Mouse (Mus musculus) adrenal gland, postnatal 10 days (tissue): Measurements from ENCODE around the gene Rpl28. TPM values are rescaled to one million over a fixed set of nuclear protein-coding genes. Genes with fewer than 3 reads are reported as not detected.

Experiments used
- DNase-seq: peaks from one replicate; pipeline ENCODE4 v3.0.0; 2021; ENCODE audit warnings: mixed read lengths
- long read RNA-seq, 2 experiments: library from polyadenylated mRNA; stranded (forward); transcript quantifications; one replicate each; pipeline ENCODE4 v2.0.0; 2021
- total RNA-seq, 2 experiments: library from RNA; stranded (reverse); gene quantifications; 2 replicates each; pipeline ENCODE4 v1.2.3; 2021

Rpl28 gene
- 1,000 to 10,000 TPM; 1,057 to 1,113 TPM for total RNA-seq
- long read RNA-seq, experiment 1, transcript Rpl28-202 (4 exons, 772 nt), result minor isoform, 29 of 282 reads
- long read RNA-seq, experiment 1, transcript Rpl28-204 (2 exons, 478 nt), result minor isoform, 5 of 282 reads
- long read RNA-seq, experiment 1, transcript Rpl28-201 (5 exons, 1,106 nt), result major isoform, 235 of 282 reads
- long read RNA-seq, experiment 1, partial matches to known transcripts, result 12 of 282 reads
- long read RNA-seq, experiment 1, other reads (novel, unspliced or antisense), result 1 of 282 reads
- long read RNA-seq, experiment 2, transcript Rpl28-201 (5 exons, 1,106 nt), result major isoform, 156 of 221 reads
- long read RNA-seq, experiment 2, transcript Rpl28-202 (4 exons, 772 nt), result minor isoform, 44 of 221 reads
- long read RNA-seq, experiment 2, partial matches to known transcripts, result 17 of 221 reads
- long read RNA-seq, experiment 2, other reads (novel, unspliced or antisense), result 3 of 221 reads

- peak; percentile 95 for DNase-seq
Observed at GRCm38 (mm10) chr7:4792278-4793212, at the start of gene Rpl28. Gene Rpl28 (plus strand): TSS chr7:4792874.

- DNase-seq, result no peak
Observed at GRCm38 (mm10) chr7:4743354-4743753, 49.3 kb upstream of the Rpl28 start.

GRCm38 (mm10) chr7:4744886-4745285 lies 47.8 kb upstream of the Rpl28 start:
- no peak for DNase-seq

GRCm38 (mm10) chr7:4746326-4746980 lies 46.2 kb upstream of the Rpl28 start:
- no peak for DNase-seq

- DNase-seq, result no peak
Observed at GRCm38 (mm10) chr7:4747156-4747899, 45.3 kb upstream of the Rpl28 start.

GRCm38 (mm10) chr7:4748321-4748720 lies 44.4 kb upstream of the Rpl28 start:
- no peak for DNase-seq

- DNase-seq, result no peak
Observed at GRCm38 (mm10) chr7:4749169-4749568, 43.5 kb upstream of the Rpl28 start.

- DNase-seq, result peak; percentile 80
Observed at GRCm38 (mm10) chr7:4751971-4752820, 40.5 kb upstream of the Rpl28 start.

GRCm38 (mm10) chr7:4752821-4753570 lies 39.7 kb upstream of the Rpl28 start, which contains the start of gene Cox6b2:
Gene Cox6b2 (minus strand): TSS chr7:4753094.
- peak; percentile 86 for DNase-seq

- no peak for DNase-seq
Observed at GRCm38 (mm10) chr7:4759670-4760069, 33.0 kb upstream of the Rpl28 start.

GRCm38 (mm10) chr7:4764946-4765710 lies 27.5 kb upstream of the Rpl28 start:
- no peak for DNase-seq

GRCm38 (mm10) chr7:4771202-4771601 lies 21.5 kb upstream of the Rpl28 start, which contains the start of gene Fam71e2:
Gene Fam71e2 (minus strand): TSS chr7:4771302.
- no peak for DNase-seq

GRCm38 (mm10) chr7:4776131-4776530 lies 16.5 kb upstream of the Rpl28 start:
- no peak for DNase-seq

GRCm38 (mm10) chr7:4776861-4777830 lies 15.5 kb upstream of the Rpl28 start:
- peak; percentile 75 for DNase-seq

- no peak for DNase-seq
Observed at GRCm38 (mm10) chr7:4777851-4778637, 14.6 kb upstream of the Rpl28 start.

- DNase-seq, result no peak
Observed at GRCm38 (mm10) chr7:4779921-4780320, 12.8 kb upstream of the Rpl28 start.

- DNase-seq, result no peak
Observed at GRCm38 (mm10) chr7:4782130-4782529, 10.5 kb upstream of the Rpl28 start.
